Mouse (Mus musculus) lung, postnatal 10 days (tissue): ENCODE results near the gene Trak2.
"Not testable (repeated sequence)": the region's sequence is repeated elsewhere in the genome, so short reads cannot be mapped to it uniquely, and the experiment has no call there.

Experiments used
- DNase-seq: peaks from one replicate; pipeline ENCODE4 v3.0.0; 2021

Trak2 gene

DNA sequence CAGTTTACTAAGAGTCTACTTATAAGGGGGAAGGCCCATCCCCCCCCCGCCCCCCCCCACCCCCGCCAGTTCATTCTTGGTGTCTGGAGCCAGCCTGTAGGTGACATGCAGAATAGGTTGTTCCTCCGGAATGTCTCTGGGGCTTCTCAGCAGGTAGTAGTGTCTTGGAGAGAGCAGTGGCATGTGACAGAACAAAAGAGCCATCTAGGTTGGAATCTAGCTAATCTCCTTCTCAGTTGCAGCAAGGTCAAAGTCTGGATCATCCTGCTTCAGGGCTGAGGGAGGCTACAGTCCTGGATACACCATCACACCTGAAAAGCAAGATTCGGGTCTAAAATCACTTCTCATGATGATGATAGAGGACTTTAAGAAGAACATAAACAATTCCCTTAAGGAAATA is 87.6 kb downstream of the Trak2 start:
- DNase-seq, result no peak

DNA sequence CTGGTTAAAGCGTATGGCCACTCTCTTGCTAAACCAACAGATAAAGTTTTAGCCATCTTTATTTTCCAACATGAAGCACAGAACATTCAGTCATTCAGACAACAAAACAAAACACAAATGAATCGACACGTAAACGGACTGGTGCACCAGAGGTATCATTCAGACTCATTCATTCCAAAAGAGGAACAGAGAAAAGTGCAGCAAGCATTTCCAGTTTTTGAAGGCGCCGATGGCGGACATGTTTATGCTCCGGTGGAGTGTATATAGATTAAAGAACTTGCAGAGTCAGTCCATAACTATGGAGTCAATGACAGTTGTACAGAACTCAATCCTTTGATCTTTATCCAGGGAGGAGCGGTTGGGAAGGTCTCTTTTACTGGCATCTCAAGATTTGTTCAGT is 90.0 kb downstream of the Trak2 start:
- DNase-seq, result not testable (repeated sequence)

DNA sequence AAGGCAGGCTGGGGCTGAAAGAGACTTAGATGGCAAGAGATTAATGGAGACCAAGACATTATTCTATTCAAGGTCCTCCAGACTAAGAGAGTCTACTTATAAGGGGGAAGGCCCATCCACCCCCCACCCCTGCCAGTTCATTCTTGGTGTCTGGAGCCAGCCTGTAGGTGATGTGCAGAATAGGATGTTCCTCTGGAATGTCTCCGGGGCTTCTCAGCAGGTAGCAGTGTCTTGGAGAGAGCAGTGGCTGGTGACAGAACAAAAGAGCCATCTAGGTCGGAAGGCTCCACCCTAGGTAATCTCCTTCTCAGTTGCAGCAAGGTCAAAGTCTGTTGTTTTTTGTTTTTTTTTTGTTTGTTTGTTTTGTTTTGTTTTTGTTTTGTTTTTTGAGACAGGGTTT is 93.9 kb downstream of the Trak2 start:
- not testable (repeated sequence) for DNase-seq

DNA sequence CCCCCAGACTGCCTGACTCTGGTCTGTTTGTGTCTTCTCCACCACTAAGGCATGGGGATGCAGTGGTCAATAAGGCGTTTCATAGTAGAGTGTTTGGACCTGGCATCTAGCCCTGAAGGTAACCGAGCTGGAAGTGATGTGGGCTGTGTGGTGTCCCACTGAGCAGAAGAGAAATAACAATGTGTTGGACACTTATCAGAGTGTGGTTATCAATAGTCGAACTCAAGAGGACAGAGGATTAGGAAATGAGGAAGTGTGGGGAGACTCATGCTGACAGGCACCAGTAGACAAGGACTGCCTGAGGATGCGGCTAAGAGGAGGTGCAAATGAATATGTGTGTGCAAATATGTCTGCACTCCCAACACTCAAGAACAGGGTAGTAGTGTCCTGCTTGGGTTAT is 96.7 kb downstream of the Trak2 start:
- not testable (repeated sequence) for DNase-seq

DNA sequence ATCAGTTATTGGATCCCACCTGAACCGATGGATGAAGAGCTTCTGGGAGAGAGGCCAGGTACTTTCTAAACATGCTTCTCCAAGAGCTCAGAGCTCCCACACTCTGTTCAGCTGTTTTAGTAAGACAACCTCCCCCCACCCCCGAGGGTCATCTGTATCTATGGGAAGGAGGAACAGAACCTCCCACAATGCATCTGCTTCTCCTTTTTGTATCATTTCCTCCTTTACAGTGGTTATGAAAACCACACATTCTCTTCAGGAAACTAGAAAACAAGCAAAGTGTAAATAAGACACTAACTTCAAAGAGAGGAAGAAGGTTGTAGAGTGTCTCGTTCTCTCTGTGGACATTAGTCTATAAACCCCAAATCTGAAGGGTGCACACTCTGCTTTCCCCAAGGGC is 112.6 kb downstream of the Trak2 start:
- not testable (repeated sequence) for DNase-seq

- DNase-seq, result peak; percentile 16
These were observed 113.4 kb downstream of the Trak2 start for GRCm38 (mm10) chr1:58859738-58860365.

- DNase-seq, result not testable (repeated sequence)
These were observed 114.1 kb downstream of the Trak2 start for GRCm38 (mm10) chr1:58859131-58859530.

DNA sequence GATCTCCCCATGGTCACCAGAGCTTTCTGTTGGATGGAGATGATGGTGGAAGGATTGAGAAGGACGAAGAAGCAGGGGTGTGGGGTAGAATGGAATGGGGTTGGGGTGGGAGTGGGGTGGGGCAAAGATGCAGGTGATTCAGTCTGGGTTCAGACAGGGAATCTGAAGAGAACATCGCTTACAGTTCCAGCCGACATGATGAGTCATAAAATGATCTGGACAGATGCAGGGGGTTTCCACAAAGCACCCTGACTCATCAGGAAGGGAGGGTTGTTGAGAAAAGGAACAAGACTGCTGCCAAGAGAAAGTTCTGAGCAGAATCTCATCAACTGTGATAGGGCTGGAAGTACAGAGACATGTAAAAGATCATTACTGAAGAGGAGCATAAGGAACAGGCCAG is 116.4 kb downstream of the Trak2 start:
- DNase-seq, result not testable (repeated sequence)
